Mouse (Mus musculus): ENCODE results near the gene Lrrc59. TPM values are rescaled to one million over a fixed set of nuclear protein-coding genes. Genes with fewer than 3 reads are reported as not detected.
"Not testable (repeated sequence)": the region's sequence is repeated elsewhere in the genome, so short reads cannot be mapped to it uniquely, and the experiment has no call there.

Lrrc59 gene
- polyA plus RNA-seq, 1 experiment = 243 TPM

DNA sequence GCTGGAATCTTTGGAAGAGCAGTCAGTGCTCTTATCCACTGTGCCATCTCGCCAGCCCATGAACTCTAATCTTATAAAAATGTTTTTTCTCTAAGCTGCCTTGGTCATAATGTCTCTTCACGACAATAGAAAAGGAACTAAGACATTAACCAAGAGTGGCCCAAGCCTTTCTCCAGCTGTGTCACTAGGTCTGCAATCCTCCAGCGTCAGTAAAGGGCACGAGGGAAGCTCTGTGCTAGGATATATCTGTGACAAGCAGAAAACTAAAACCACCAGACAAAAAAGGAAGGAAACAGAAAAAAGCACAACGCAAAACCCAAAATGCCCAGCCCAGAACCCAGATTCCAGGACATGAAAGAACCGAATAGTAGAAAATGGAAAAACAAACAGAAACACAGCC, 57.6 kb downstream of the Lrrc59 start:
- Histone ChIP-seq H3K4me3 (ENCODE audit: insufficient read depth, low read length) (no peak overlapping the region), H3K27ac (ENCODE audit: insufficient read depth, low read length) (no peak overlapping the region), H3K4me1 (ENCODE audit: control insufficient read depth, insufficient read depth, low read length) (no peaks in the 10 kb centered on the region)
- no peak for TF ChIP-seq CTCF (IDR thresholded peaks at IDR 0.05; ENCODE audit: borderline replicate concordance, insufficient read depth, low read length)
- no peak for TF ChIP-seq POLR2A (IDR thresholded peaks at IDR 0.05; ENCODE audit: low read depth, low read length)

DNA sequence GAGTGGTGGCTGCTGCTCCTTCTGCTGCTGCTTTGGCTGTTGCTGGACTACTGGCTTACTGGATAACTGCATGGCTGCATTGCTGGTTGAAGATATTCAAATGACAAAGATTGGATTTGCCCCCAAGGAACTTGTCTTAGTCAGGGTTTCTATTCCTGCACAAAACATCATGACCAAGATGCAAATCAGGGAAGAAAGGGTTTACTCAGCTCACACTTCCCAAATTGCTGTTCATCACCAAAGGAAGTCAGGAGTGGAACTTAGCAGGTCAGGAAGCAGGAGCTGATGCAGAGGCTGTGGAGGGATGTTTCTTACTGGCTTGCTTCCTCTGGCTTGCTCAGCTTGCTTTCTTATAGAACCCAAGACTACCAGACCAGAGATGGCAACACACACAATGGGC, 62.9 kb downstream of the Lrrc59 start:
- not testable (repeated sequence) for H3K27ac ChIP-seq (ENCODE audit: insufficient read depth, low read length); H3K4me3 ChIP-seq (ENCODE audit: insufficient read depth, low read length); H3K4me1 ChIP-seq (ENCODE audit: control insufficient read depth, insufficient read depth, low read length)

Other genes with a start within 250 kb of the Lrrc59 start
- 1.9 and 3.0 TPM in 2 replicates for gene Abcc3, start 236.8 kb upstream of the Lrrc59 start, polyA plus RNA-seq (2011; ENCODE audit: insufficient read length, low read depth, missing spikeins)
- gene Cacna1g, start 155.6 kb upstream of the Lrrc59 start, polyA plus RNA-seq (2011; ENCODE audit: insufficient read length, low read depth, missing spikeins) = 31.7 and 38.9 TPM in 2 replicates
- gene Spata20, start 143.6 kb upstream of the Lrrc59 start, polyA plus RNA-seq (2011; ENCODE audit: insufficient read length, low read depth, missing spikeins) = not detected in 2 replicates
- 0.53 and 1.4 TPM in 2 replicates for gene Epn3, start 129.8 kb upstream of the Lrrc59 start, polyA plus RNA-seq (2011; ENCODE audit: insufficient read length, low read depth, missing spikeins)
- gene Mycbpap, start 108.0 kb upstream of the Lrrc59 start, polyA plus RNA-seq (2011; ENCODE audit: insufficient read length, low read depth, missing spikeins) = 1.6 and 2.0 TPM in 2 replicates
- 4.1 and 5.5 TPM in 2 replicates for gene Rsad1, start 80.5 kb upstream of the Lrrc59 start, polyA plus RNA-seq (2011; ENCODE audit: insufficient read length, low read depth, missing spikeins)
- not detected in 2 replicates for gene Chad, start 64.7 kb upstream of the Lrrc59 start, polyA plus RNA-seq (2011; ENCODE audit: insufficient read length, low read depth, missing spikeins)
- 13.8 and 19.4 TPM in 2 replicates for gene Acsf2, start 27.9 kb upstream of the Lrrc59 start, polyA plus RNA-seq (2011; ENCODE audit: insufficient read length, low read depth, missing spikeins)
- 49.9 and 52.0 TPM in 2 replicates for gene Mrpl27, start 24.0 kb downstream of the Lrrc59 start, polyA plus RNA-seq (2011; ENCODE audit: insufficient read length, low read depth, missing spikeins)
- gene Eme1, start 24.2 kb downstream of the Lrrc59 start, polyA plus RNA-seq (2011; ENCODE audit: insufficient read length, low read depth, missing spikeins) = 8.1 and 8.9 TPM in 2 replicates
- gene Xylt2, start 47.7 kb downstream of the Lrrc59 start, polyA plus RNA-seq (2011; ENCODE audit: insufficient read length, low read depth, missing spikeins) = 12.9 and 16.4 TPM in 2 replicates
- gene Gm11541, start 74.7 kb downstream of the Lrrc59 start, polyA plus RNA-seq (2011; ENCODE audit: insufficient read length, low read depth, missing spikeins) = not detected in 2 replicates
- not detected in 2 replicates for gene Cdc34b, start 112.0 kb downstream of the Lrrc59 start, polyA plus RNA-seq (2011; ENCODE audit: insufficient read length, low read depth, missing spikeins)
- not detected in 2 replicates for gene Tmem92, start 152.9 kb downstream of the Lrrc59 start, polyA plus RNA-seq (2011; ENCODE audit: insufficient read length, low read depth, missing spikeins)